Mouse (Mus musculus) heart, adult 11 months (tissue): Measurements from ENCODE around the gene Gm10718.
"Not testable (repeated sequence)": the region's sequence is repeated elsewhere in the genome, so short reads cannot be mapped to it uniquely, and the experiment has no call there.

Source experiments
- DNase-seq: peaks from one replicate; pipeline ENCODE4 v3.0.0; 2022

Gm10718 gene

DNA sequence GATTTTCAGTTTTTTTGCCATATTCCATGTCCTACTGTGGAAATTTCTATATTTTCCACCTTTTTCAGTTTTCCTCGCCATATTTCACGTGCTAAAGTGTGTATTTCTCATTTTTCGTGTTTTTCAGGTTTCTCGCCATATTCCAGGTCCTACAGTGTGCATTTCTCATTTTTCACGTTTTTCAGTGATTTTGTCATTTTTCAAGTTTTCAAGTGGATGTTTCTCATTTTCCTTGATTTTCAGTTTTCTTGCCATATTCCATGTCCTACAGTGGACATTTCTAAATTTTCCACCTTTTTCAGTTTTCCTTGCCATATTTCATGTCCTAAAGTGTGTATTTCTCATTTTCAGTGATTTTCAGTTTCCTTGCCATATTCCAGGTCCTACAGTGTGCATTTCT lies 2.8 kb downstream of the Gm10718 start:
- DNase-seq = not testable (repeated sequence)

DNA sequence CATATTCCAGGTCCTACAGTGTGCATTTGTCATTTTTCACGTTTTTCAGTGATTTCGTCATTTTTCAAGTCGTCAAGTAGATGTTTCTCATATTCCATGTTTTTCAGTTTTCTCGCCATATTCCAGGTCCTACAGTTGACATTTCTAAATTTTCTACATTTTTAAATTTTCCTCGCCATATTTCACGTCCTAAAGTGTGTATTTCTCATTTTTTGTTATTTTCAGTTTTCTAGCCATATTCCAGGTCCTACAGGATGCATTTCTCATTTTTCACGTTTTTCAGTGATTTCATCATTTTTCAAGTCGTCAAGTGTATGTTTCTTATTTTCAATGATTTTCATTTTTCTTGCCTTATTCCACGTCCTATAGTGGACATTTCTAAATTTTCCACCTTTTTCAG lies 3.4 kb downstream of the Gm10718 start:
- DNase-seq = not testable (repeated sequence)

DNA sequence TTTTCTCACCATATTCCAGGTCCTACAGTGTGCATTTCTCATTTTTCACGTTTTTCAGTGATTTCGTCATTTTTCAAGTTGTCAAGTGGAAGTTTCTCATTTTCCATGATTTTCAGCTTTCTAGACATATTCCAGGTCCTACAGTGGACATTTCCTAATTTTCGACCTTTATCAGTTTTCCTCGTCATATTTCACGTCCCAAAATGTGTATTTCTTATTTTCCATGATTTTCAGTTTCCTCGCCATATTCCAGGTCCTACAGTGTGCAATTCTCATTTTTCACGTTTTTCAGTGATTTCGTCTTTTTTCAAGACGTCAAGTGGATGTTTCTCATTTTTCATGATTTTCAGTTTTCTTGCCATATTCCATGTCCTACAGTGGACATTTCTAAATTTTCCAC lies 3.9 kb downstream of the Gm10718 start:
- not testable (repeated sequence) for DNase-seq

DNA sequence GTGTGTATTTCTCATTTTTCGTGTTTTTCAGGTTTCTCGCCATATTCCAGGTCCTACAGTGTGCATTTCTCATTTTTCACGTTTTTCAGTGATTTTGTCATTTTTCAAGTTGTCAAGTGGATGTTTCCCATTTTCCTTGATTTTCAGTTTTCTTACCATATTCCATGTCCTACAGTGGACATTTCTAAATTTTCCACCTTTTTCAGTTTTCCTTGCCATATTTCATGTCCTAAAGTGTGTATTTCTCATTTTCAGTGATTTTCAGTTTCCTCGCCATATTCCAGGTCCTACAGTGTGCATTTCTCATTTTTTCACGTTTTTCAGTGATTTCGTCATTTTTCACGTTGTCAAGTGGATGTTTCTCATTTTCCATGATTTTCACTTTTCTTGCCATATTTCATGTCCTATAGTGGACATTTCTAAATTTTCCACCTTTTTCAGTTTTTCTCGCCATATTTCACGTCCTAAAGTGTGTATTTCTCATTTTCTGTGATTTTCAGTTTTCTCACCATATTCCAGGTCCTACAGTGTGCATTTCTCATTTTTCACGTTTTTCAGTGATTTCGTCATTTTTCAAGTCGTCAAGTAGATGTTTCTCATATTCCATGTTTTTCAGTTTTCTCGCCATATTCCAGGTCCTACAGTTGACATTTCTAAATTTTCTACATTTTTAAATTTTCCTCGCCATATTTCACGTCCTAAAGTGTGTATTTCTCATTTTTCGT lies 6.1 kb downstream of the Gm10718 start:
- DNase-seq = peak; percentile 89

DNA sequence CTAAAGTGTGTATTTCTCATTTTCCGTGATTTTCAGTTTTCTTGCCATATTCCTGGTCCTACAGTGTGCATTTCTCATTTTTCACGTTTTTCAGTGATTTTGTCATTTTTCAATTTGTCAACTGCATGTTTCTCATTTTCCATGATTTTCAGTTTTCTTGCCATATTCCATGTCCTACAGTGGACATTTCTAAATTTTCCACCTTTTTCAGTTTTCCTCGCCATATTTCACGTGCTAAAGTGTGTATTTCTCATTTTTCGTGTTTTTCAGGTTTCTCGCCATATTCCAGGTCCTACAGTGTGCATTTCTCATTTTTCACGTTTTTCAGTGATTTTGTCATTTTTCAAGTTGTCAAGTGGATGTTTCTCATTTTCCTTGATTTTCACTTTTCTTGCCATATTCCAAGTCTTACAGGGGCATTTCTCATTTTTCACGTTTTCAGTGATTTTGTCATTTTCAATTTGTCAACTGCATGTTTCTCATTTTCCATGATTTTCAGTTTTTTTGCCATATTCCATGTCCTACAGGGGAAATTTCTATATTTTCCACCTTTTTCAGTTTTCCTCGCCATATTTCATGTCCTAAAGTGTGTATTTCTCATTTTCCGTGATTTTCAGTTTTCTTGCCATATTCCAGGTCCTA lies 7.5 kb downstream of the Gm10718 start:
- DNase-seq = not testable (repeated sequence)

DNA sequence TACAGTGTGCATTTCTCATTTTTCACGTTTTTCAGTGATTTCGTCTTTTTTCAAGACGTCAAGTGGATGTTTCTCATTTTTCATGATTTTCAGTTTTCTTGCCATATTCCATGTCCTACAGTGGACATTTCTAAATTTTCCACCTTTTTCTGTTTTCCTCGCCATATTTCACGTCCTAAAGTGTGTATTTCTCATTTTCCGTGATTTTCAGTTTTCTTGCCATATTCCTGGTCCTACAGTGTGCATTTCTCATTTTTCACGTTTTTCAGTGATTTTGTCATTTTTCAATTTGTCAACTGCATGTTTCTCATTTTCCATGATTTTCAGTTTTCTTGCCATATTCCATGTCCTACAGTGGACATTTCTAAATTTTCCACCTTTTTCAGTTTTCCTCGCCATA lies 11.0 kb downstream of the Gm10718 start, which contains the start of gene Gm17535:
TSS of gene Gm17535 (plus strand) at position 301 of the 400 bp plus-strand sequence.
- DNase-seq = not testable (repeated sequence)

DNA sequence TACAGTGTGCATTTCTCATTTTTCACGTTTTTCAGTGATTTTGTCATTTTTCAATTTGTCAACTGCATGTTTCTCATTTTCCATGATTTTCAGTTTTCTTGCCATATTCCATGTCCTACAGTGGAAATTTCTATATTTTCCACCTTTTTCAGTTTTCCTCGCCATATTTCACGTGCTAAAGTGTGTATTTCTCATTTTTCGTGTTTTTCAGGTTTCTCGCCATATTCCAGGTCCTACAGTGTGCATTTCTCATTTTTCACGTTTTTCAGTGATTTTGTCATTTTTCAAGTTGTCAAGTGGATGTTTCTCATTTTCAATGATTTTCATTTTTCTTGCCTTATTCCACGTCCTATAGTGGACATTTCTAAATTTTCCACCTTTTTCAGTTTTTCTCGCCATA lies 13.2 kb downstream of the Gm10718 start, which contains the start of gene Gm10715:
TSS of gene Gm10715 (plus strand) at position 301 of the 400 bp plus-strand sequence.
- not testable (repeated sequence) for DNase-seq

DNA sequence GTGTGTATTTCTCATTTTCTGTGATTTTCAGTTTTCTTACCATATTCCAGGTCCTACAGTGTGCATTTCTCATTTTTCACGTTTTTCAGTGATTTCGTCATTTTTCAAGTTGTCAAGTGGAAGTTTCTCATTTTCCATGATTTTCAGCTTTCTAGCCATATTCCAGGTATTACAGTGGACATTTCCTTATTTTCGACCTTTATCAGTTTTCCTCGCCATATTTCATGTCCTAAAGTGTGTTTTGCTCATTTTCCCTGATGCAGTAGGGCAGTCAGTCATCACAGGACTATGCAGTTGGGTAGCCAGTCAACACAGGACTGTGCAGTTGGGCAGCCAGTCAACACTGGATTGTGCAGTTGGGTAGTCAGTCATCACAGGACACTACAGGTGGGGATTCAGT lies 14.8 kb downstream of the Gm10718 start:
- not testable (repeated sequence) for DNase-seq
